Mouse (Mus musculus): Measurements from ENCODE around the gene Polr2l. TPM values are rescaled to one million over a fixed set of nuclear protein-coding genes. Genes with fewer than 3 reads are reported as not detected.

The Polr2l gene
- polyA plus RNA-seq, 1 experiment = 12.1 TPM

DNA sequence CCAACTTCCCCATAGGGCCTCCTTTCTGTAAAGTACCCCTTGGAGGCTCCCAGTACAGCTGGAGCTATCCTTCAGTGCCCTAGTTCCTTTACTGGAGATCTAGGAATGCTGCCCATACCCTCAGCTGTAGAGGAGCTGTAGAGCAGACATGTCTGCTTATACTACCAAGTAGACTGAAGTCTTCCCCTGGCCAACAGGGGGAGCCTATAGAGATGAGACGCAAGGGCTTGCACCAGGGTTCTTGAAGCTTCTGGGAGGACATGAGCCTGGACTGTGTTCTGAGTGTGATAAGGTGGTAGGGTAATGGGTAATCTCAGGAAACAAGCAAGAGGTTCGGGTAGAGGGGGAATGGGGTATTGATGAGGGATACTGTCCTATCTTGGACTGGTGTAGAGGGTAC, 16.2 kb upstream of the Polr2l start:
- Histone ChIP-seq H3K27ac (ENCODE audit: insufficient read depth, low read length) (no peak overlapping the region), H3K9ac (ENCODE audit: low read depth, poor library complexity, severe bottlenecking) (no peak overlapping the region), H3K36me3 (ENCODE audit: control insufficient read depth, insufficient read depth, low read length, poor library complexity, severe bottlenecking) (no peaks in the 10 kb centered on the region), H3K9me3 (replicated peaks; ENCODE audit: control insufficient read depth, insufficient read depth, low read length, poor library complexity, severe bottlenecking) (no peaks in the 10 kb centered on the region), H3K4me1 (ENCODE audit: control insufficient read depth, insufficient read depth, low read length) (no peaks in the 10 kb centered on the region), H3K27me3 (ENCODE audit: control insufficient read depth, insufficient read depth, low read length, poor library complexity, severe bottlenecking) (no peaks in the 10 kb centered on the region), H3K4me3 (ENCODE audit: low read depth, low read length) (no peak overlapping the region)
- TF ChIP-seq CTCF (IDR thresholded peaks at IDR 0.05; ENCODE audit: low read depth, low read length) (peak; percentile 23), POLR2A (IDR thresholded peaks at IDR 0.05; ENCODE audit: insufficient read depth, low read length) (no peak), EP300 (IDR thresholded peaks at IDR 0.05; ENCODE audit: insufficient read depth, low read depth, low read length) (no peak)

DNA sequence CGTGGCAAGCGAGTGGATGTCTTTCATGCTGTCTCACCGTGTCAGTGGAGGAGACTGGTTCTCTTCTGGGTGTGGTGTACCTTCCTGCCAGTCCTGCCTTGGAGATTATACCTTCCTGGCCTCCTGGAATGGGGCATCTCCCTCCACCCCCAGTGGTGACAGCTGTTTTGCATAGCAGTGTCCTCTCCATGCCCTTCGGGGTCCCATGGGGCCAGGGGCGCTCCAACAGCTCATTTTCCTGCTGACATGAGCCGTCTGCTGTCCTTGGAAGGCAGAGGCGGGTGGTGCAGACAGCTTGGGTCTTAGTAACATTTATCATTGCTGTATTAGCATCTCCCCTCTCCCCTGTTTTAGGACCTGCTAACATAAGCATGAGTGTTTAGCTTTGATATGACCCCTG, 12.2 kb upstream of the Polr2l start:
- no peaks in the 10 kb centered on the region for H3K27me3 ChIP-seq (ENCODE audit: control insufficient read depth, insufficient read depth, low read length, poor library complexity, severe bottlenecking)
- no peaks in the 10 kb centered on the region for H3K36me3 ChIP-seq (ENCODE audit: control insufficient read depth, insufficient read depth, low read length, poor library complexity, severe bottlenecking)
- TF ChIP-seq CTCF (IDR thresholded peaks at IDR 0.05; ENCODE audit: low read depth, low read length) = no peak
- TF ChIP-seq EP300 (IDR thresholded peaks at IDR 0.05; ENCODE audit: insufficient read depth, low read depth, low read length) = no peak
- no peak for TF ChIP-seq POLR2A (IDR thresholded peaks at IDR 0.05; ENCODE audit: insufficient read depth, low read length)
- H3K4me3 ChIP-seq (ENCODE audit: low read depth, low read length) = no peak overlapping the region
- no peak overlapping the region for H3K9ac ChIP-seq (ENCODE audit: low read depth, poor library complexity, severe bottlenecking)
- H3K4me1 ChIP-seq (ENCODE audit: control insufficient read depth, insufficient read depth, low read length) = peaks cover 5% of the 10 kb centered on the region
- no peak overlapping the region for H3K27ac ChIP-seq (ENCODE audit: insufficient read depth, low read length)
- H3K9me3 ChIP-seq (replicated peaks; ENCODE audit: control insufficient read depth, insufficient read depth, low read length, poor library complexity, severe bottlenecking) = no peaks in the 10 kb centered on the region

DNA sequence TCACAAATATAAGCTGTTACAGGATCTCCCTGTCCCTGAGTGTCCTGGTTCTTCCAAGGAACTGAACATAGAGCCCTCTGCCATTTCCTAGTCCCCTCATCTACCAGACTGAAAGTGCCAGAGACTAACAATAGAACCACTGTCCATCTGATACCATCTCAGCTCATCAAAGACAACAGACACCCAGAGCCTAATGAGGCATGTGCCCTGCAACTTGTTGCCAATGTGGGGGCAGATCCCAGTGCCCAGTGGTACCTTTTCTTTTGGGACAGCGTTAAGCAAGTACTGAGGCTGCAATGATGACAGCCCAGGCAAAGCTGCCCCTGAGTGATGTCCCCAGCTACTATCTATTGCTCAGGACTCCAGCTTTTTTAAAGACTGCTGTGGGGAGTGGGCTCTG, 11.3 kb upstream of the Polr2l start:
- H3K27ac ChIP-seq (ENCODE audit: insufficient read depth, low read length) = no peak overlapping the region
- no peaks in the 10 kb centered on the region for H3K9me3 ChIP-seq (replicated peaks; ENCODE audit: control insufficient read depth, insufficient read depth, low read length, poor library complexity, severe bottlenecking)
- H3K4me1 ChIP-seq (ENCODE audit: control insufficient read depth, insufficient read depth, low read length) = peaks cover 5% of the 10 kb centered on the region
- no peak overlapping the region for H3K4me3 ChIP-seq (ENCODE audit: low read depth, low read length)
- H3K36me3 ChIP-seq (ENCODE audit: control insufficient read depth, insufficient read depth, low read length, poor library complexity, severe bottlenecking) = no peaks in the 10 kb centered on the region
- no peak overlapping the region for H3K9ac ChIP-seq (ENCODE audit: low read depth, poor library complexity, severe bottlenecking)
- no peaks in the 10 kb centered on the region for H3K27me3 ChIP-seq (ENCODE audit: control insufficient read depth, insufficient read depth, low read length, poor library complexity, severe bottlenecking)
- no peak for TF ChIP-seq CTCF (IDR thresholded peaks at IDR 0.05; ENCODE audit: low read depth, low read length)
- TF ChIP-seq POLR2A (IDR thresholded peaks at IDR 0.05; ENCODE audit: insufficient read depth, low read length) = no peak
- no peak for TF ChIP-seq EP300 (IDR thresholded peaks at IDR 0.05; ENCODE audit: insufficient read depth, low read depth, low read length)

DNA sequence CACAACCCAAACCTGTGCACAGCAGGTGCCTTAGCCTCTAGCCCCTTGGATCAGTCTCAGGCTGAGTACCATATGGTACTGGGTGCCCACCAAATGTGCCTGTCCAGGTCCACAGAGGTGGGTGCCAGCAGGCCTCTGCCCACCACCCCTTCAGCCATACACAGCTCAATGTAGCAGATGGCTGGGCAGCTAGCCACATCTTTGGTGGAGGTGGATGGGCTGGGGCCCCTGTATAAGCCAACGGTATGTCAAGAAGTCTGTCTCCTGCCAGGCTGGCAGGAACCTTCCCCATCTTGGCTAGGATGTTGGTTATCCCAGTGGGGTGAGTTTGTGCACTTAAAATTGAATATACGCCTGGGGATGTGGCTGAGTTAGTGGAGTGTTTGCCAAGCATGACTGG, 10.7 kb upstream of the Polr2l start:
- H3K36me3 ChIP-seq (ENCODE audit: control insufficient read depth, insufficient read depth, low read length, poor library complexity, severe bottlenecking) = no peaks in the 10 kb centered on the region
- TF ChIP-seq EP300 (IDR thresholded peaks at IDR 0.05; ENCODE audit: insufficient read depth, low read depth, low read length) = no peak
- TF ChIP-seq CTCF (IDR thresholded peaks at IDR 0.05; ENCODE audit: low read depth, low read length) = no peak
- no peak for TF ChIP-seq POLR2A (IDR thresholded peaks at IDR 0.05; ENCODE audit: insufficient read depth, low read length)
- H3K9me3 ChIP-seq (replicated peaks; ENCODE audit: control insufficient read depth, insufficient read depth, low read length, poor library complexity, severe bottlenecking) = no peaks in the 10 kb centered on the region
- H3K9ac ChIP-seq (ENCODE audit: low read depth, poor library complexity, severe bottlenecking) = no peak overlapping the region
- no peaks in the 10 kb centered on the region for H3K27me3 ChIP-seq (ENCODE audit: control insufficient read depth, insufficient read depth, low read length, poor library complexity, severe bottlenecking)
- H3K27ac ChIP-seq (ENCODE audit: insufficient read depth, low read length) = no peak overlapping the region
- no peak overlapping the region for H3K4me3 ChIP-seq (ENCODE audit: low read depth, low read length)
- H3K4me1 ChIP-seq (ENCODE audit: control insufficient read depth, insufficient read depth, low read length) = peaks cover 5% of the 10 kb centered on the region

DNA sequence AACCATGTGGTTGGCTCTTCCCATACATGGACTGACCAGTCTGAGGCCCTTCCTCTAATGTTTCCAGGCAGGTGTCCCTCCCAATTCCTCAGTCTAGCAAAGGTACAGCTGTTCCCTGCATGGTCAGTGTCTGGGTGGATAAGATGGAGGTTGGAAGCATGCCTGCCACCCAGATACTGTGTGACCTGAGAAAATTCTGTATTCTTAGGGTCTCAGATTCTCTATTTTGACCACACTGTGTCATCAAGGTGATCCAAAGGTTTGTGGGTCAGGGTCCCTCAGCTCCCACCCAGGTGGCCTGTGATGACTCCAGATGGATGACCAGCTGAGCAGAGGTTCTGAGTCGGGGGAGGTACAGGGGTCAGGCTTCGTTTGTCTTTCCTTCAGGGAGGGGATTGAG, 10.3 kb upstream of the Polr2l start:
- Histone ChIP-seq H3K27ac (ENCODE audit: insufficient read depth, low read length) (no peak overlapping the region), H3K27me3 (ENCODE audit: control insufficient read depth, insufficient read depth, low read length, poor library complexity, severe bottlenecking) (no peaks in the 10 kb centered on the region), H3K4me1 (ENCODE audit: control insufficient read depth, insufficient read depth, low read length) (peaks cover 5% of the 10 kb centered on the region), H3K9ac (ENCODE audit: low read depth, poor library complexity, severe bottlenecking) (no peak overlapping the region), H3K4me3 (ENCODE audit: low read depth, low read length) (no peak overlapping the region), H3K9me3 (replicated peaks; ENCODE audit: control insufficient read depth, insufficient read depth, low read length, poor library complexity, severe bottlenecking) (no peaks in the 10 kb centered on the region), H3K36me3 (ENCODE audit: control insufficient read depth, insufficient read depth, low read length, poor library complexity, severe bottlenecking) (no peaks in the 10 kb centered on the region)
- TF ChIP-seq POLR2A (IDR thresholded peaks at IDR 0.05; ENCODE audit: insufficient read depth, low read length) (no peak), CTCF (IDR thresholded peaks at IDR 0.05; ENCODE audit: low read depth, low read length) (no peak), EP300 (IDR thresholded peaks at IDR 0.05; ENCODE audit: insufficient read depth, low read depth, low read length) (no peak)

DNA sequence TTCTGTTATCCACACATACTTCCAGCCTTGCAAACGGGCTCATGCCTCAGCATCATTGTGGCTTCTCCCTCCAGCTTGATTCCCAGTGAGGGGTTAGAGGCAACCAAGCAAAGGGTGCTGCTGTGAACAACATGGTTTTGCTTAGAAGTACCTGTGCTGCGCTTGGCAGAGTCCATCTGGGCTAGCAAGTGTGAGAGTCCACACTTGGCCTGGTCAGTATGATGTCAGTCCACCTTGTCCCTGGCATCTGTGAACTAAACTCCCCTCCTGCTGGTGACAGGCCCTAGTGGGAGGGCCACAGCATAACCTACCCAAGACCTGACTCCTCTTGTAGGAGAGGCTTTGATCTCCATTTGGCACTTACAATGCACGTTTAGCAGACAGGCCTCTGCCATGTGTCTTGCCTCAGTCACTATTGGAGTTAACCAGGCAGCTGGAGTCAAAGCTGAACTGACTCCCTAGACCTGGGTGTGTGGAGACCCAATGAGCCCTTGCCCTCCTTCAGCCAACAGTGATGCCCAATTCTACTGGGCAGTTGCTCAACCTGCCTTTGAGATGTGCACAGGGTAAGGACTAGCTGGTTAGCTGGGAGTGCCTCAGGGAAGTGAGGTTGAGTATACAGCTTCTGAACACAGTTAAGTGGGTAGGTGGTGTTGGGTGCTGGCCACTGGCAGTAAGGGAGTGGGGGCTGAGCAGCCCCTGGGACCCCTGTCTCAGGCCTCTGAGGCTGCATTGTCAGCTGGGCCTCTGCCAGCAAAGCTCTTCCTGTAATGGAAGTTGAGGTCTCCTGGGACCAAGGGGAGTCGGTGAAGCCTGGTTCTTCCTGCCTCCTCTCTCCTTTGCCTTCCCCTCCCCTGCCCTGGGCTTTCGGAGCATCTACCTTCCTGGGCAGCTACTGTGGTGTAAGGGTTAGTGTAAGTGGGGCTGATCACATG, 9.5 kb upstream of the Polr2l start:
- Histone ChIP-seq H3K36me3 (ENCODE audit: control insufficient read depth, insufficient read depth, low read length, poor library complexity, severe bottlenecking) (no peaks in the 10 kb centered on the region), H3K9ac (ENCODE audit: low read depth, poor library complexity, severe bottlenecking) (no peak overlapping the region), H3K4me3 (ENCODE audit: low read depth, low read length) (no peak overlapping the region), H3K9me3 (replicated peaks; ENCODE audit: control insufficient read depth, insufficient read depth, low read length, poor library complexity, severe bottlenecking) (no peaks in the 10 kb centered on the region), H3K27ac (ENCODE audit: insufficient read depth, low read length) (no peak overlapping the region), H3K4me1 (ENCODE audit: control insufficient read depth, insufficient read depth, low read length) (peaks cover 5% of the 10 kb centered on the region), H3K27me3 (ENCODE audit: control insufficient read depth, insufficient read depth, low read length, poor library complexity, severe bottlenecking) (no peaks in the 10 kb centered on the region)
- TF ChIP-seq CTCF (IDR thresholded peaks at IDR 0.05; ENCODE audit: low read depth, low read length) = no peak
- no peak for TF ChIP-seq POLR2A (IDR thresholded peaks at IDR 0.05; ENCODE audit: insufficient read depth, low read length)
- no peak for TF ChIP-seq EP300 (IDR thresholded peaks at IDR 0.05; ENCODE audit: insufficient read depth, low read depth, low read length)

Data from ES-Bruce4 (cell line).